Comparison of ENCODE assay signal across 30 mouse cellular contexts in the genomic region with DNA sequence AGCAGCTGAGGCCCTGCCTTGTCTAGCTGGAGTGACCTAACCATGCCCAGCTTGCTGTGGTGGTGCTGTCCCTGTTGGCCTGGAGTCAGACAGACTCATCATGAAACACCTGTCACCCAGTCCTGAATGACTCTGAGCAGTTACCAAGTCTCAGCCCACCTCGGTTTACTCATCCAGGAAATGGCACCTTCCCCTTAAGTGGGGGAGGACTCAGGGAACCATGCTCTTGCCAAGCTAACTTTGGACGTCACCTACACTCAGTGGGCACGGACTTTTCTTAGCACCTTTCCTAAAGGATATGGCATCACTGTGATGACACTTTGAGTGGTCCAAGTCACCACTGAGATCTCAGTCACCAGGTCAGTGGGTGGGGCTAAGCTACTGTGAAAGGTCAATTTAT. TPM values are rescaled to one million over a fixed set of nuclear protein-coding genes. Genes with fewer than 3 reads are reported as not detected.
A peak's percentile ranks its signal among the peaks of the same experiment; 100 is the strongest.
DNase-seq lines count a peak whose midpoint lies in the region; ATAC-seq lines count a peak whose summit lies in the region.
"Had no signal": no experiment of that assay in that cellular context is flagged by ENCODE, and none has a peak within 500 bp of the region (broad histone marks: within the 10 kb centered on the region; RNA-seq: fewer than 3 reads in every experiment).

No protein-coding gene starts in this region.

- H3K9me3 ChIP-seq in forebrain, embryonic 15.5 days = no peaks in the 10 kb centered on the region
- H3K9me3 ChIP-seq in forebrain, embryonic 11.5 days (ENCODE audit: control insufficient read depth, low read length) = no peaks in the 10 kb centered on the region
- H3K9me3 ChIP-seq in heart, embryonic 10.5 days = no peaks in the 10 kb centered on the region
- H3K9me3 ChIP-seq: embryonic facial prominence, embryonic 10.5 days; embryonic facial prominence, embryonic 13.5 days; forebrain, embryonic 10.5 days; G1E; heart, embryonic 12.5 days; heart, embryonic 15.5 days; hindbrain, embryonic 10.5 days; hindbrain, embryonic 13.5 days; intestine, embryonic 15.5 days had no signal

- H3K4me2 ChIP-seq in forebrain, embryonic 15.5 days (replicated peaks) = no peak overlapping the region
- no peak overlapping the region for H3K4me2 ChIP-seq in forebrain, embryonic 11.5 days (ENCODE audit: low read depth, low read length, severe bottlenecking)
- H3K4me2 ChIP-seq: embryonic facial prominence, embryonic 13.5 days; heart, embryonic 12.5 days; heart, embryonic 15.5 days; hindbrain, embryonic 13.5 days; intestine, embryonic 15.5 days had no signal

- H3K4me3 ChIP-seq in forebrain, embryonic 15.5 days = no peak overlapping the region
- no peak overlapping the region for H3K4me3 ChIP-seq in forebrain, embryonic 11.5 days (ENCODE audit: low read depth, low read length)
- no peak overlapping the region for H3K4me3 ChIP-seq in heart, embryonic 10.5 days
- H3K4me3 ChIP-seq: embryonic facial prominence, embryonic 10.5 days; embryonic facial prominence, embryonic 13.5 days; erythroblast, embryonic 14.5 days; forebrain, embryonic 10.5 days; gastrocnemius, adult 2 months; heart, embryonic 12.5 days; heart, embryonic 15.5 days; hindbrain, embryonic 10.5 days; hindbrain, embryonic 13.5 days; intestine, embryonic 15.5 days had no signal

- no peak overlapping the region for H3K9ac ChIP-seq in forebrain, embryonic 15.5 days (replicated peaks)
- H3K9ac ChIP-seq in forebrain, embryonic 11.5 days (ENCODE audit: low read length) = no peak overlapping the region
- H3K9ac ChIP-seq: embryonic facial prominence, embryonic 13.5 days; heart, embryonic 12.5 days; heart, embryonic 15.5 days; hindbrain, embryonic 13.5 days; intestine, embryonic 15.5 days had no signal

- no peaks in the 10 kb centered on the region for H3K27me3 ChIP-seq in forebrain, embryonic 15.5 days
- no peaks in the 10 kb centered on the region for H3K27me3 ChIP-seq in forebrain, embryonic 11.5 days (ENCODE audit: control insufficient read depth, insufficient read depth, low read length)
- H3K27me3 ChIP-seq in heart, embryonic 10.5 days (ENCODE audit: insufficient read depth, poor library complexity, severe bottlenecking) = peaks cover 47% of the 10 kb centered on the region

- WGBS in forebrain, embryonic 15.5 days = 95% methylated on average over 3 of the region's 3 CpGs
- WGBS in forebrain, embryonic 11.5 days = 95% methylated on average over 3 of the region's 3 CpGs
- WGBS in heart, embryonic 10.5 days = 81% methylated on average over 3 of the region's 3 CpGs

- 0 out of 2 replicates have a peak overlapping the region, but pooled peaks have one; percentile 32 for H3K27ac ChIP-seq in forebrain, embryonic 15.5 days (replicated peaks)
- H3K27ac ChIP-seq in forebrain, embryonic 11.5 days (ENCODE audit: low read depth, low read length) = no peak overlapping the region
- no peak overlapping the region for H3K27ac ChIP-seq in heart, embryonic 10.5 days
- H3K27ac ChIP-seq: embryonic facial prominence, embryonic 10.5 days; embryonic facial prominence, embryonic 13.5 days; gastrocnemius, adult 2 months; heart, embryonic 15.5 days; intestine, embryonic 15.5 days had no signal

- no peaks in the 10 kb centered on the region for H3K36me3 ChIP-seq in forebrain, embryonic 15.5 days
- no peaks in the 10 kb centered on the region for H3K36me3 ChIP-seq in forebrain, embryonic 11.5 days (ENCODE audit: control insufficient read depth, insufficient read depth, low read length)
- H3K36me3 ChIP-seq in heart, embryonic 10.5 days = no peaks in the 10 kb centered on the region
- H3K36me3 ChIP-seq: embryonic facial prominence, embryonic 10.5 days; embryonic facial prominence, embryonic 13.5 days; forebrain, embryonic 10.5 days; G1E; heart, embryonic 12.5 days; heart, embryonic 15.5 days; hindbrain, embryonic 10.5 days; hindbrain, embryonic 13.5 days; intestine, embryonic 15.5 days had no signal

- H3K4me1 ChIP-seq in forebrain, embryonic 15.5 days = peaks cover 65% of the 10 kb centered on the region
- H3K4me1 ChIP-seq in forebrain, embryonic 11.5 days (replicated peaks; ENCODE audit: control insufficient read depth, insufficient read depth, low read length) = peaks cover 15% of the 10 kb centered on the region
- peaks cover 18% of the 10 kb centered on the region for H3K4me1 ChIP-seq in heart, embryonic 10.5 days
- H3K4me1 ChIP-seq: heart, embryonic 12.5 days; heart, embryonic 15.5 days had no signal

- DNase-seq in forebrain, embryonic 11.5 days (ENCODE audit: low spot score) = no peak
- DNase-seq in right cerebral cortex, adult 18-20 months = peak; percentile 29
- no peak for DNase-seq in right cerebral cortex, postnatal 4 days
- DNase-seq in Muller cell, postnatal 12 days (ENCODE audit: inconsistent ontology term) = peak; percentile 54
- no peak for DNase-seq in heart, embryonic 10.5 days (ENCODE audit: low spot score)
- DNase-seq: adrenal gland, adult 2 months; adrenal gland, postnatal 14 days; B cell, adult 2 months; cerebellum, adult 11-12 months; cerebellum, adult 8-10 months; cerebellum, postnatal 10 days; cerebellum, postnatal 36 days; embryo, embryonic 11 days; gastrocnemius, adult 2 months; gastrocnemius, postnatal 14 days; heart, adult 11 months; heart, postnatal 10 days; heart, postnatal 36 days had no signal

- no peak for ATAC-seq in forebrain, embryonic 15.5 days (replicated peaks)
- no peak for ATAC-seq in forebrain, embryonic 11.5 days (replicated peaks; ENCODE audit: low FRiP score)
- ATAC-seq: hindbrain, embryonic 16.5 days; intestine, embryonic 15.5 days had no signal

RNA-seq across cellular contexts. Expression of gene Disp3, which starts 38.2 kb away (rescaled TPM):
- 11.5 and 14.4 TPM in 2 replicates for polyA plus RNA-seq in forebrain, embryonic 15.5 days (2015; fragmentation: Nextera tagmentation; extraction: Ambion mirVana)
- 2.3 and 3.0 TPM in 2 replicates for polyA plus RNA-seq in forebrain, embryonic 11.5 days (2014; fragmentation: Nextera tagmentation; extraction: Ambion mirVana)
- polyA plus RNA-seq in heart, embryonic 10.5 days (2016; fragmentation: Nextera tagmentation; extraction: Ambion mirVana) = 0.04 TPM in 2 replicates
- polyA plus RNA-seq: erythroblast, embryonic 14.5 days; heart, embryonic 15.5 days had no signal

Comparison
In these comparisons a context has a peak if more than half of its experiments do, and no peak if none do; other contexts are left out.
1. DNase-seq: peak in right cerebral cortex, adult 18-20 months (single experiment) and Muller cell, postnatal 12 days (single experiment); none in forebrain, embryonic 11.5 days (single experiment), right cerebral cortex, postnatal 4 days (single experiment) and heart, embryonic 10.5 days (single experiment).